Mouse (Mus musculus): ENCODE measurements around the gene Atp2b4. TPM values are rescaled to one million over a fixed set of nuclear protein-coding genes. Genes with fewer than 3 reads are reported as not detected.

Atp2b4 gene
- total and polyA plus RNA-seq, 3 experiments = 18.8 to 21.1 TPM; not detected in 1

GRCm38 (mm10) chr1:133821144-133821543, 20.3 kb upstream of the Atp2b4 start:
- no peaks in the 10 kb centered on the region for H3K9me3 ChIP-seq (replicated peaks; ENCODE audit: insufficient read depth, low read length)
- H3K9ac ChIP-seq (ENCODE audit: control insufficient read depth, low read depth, low read length, poor library complexity, severe bottlenecking) = no peak overlapping the region
- no peak for DNase-seq (ENCODE audit: low read depth, low spot score)
- H3K79me2 ChIP-seq (ENCODE audit: control insufficient read depth, insufficient read depth, low read length, poor library complexity) = no peaks in the 10 kb centered on the region
- H3K36me3 ChIP-seq (ENCODE audit: control insufficient read depth in 1 of 2, insufficient read depth in 2 of 2, low read length in 2 of 2) = peaks cover 0 to 40% of the 10 kb centered on the region in 2 experiments; a peak in 2 of 4 replicates
- H3K4me1 ChIP-seq (ENCODE audit: control insufficient read depth in 1 of 2, insufficient read depth in 2 of 2, low read length in 2 of 2) = peaks cover 13 to 51% of the 10 kb centered on the region in 2 experiments
- no peaks in the 10 kb centered on the region for H3K27me3 ChIP-seq (ENCODE audit: control insufficient read depth in 1 of 2, insufficient read depth in 2 of 2, low read length in 2 of 2)
- no peak overlapping the region for H3K27ac ChIP-seq (ENCODE audit: control insufficient read depth, low read depth, low read length)
- TF ChIP-seq MAZ (IDR thresholded peaks at IDR 0.05; ENCODE audit: low read depth, low read length) = no peak
- TF ChIP-seq NELFE (IDR thresholded peaks at IDR 0.05; ENCODE audit: low read depth, low read length) = no peak
- no peak for TF ChIP-seq KAT2A (conservative IDR thresholded peaks at IDR 0.05; ENCODE audit: low read depth, low read length)
- TF ChIP-seq TAL1 (IDR thresholded peaks at IDR 0.05; ENCODE audit: low read length) = no peak
- no peak for TF ChIP-seq POLR2AphosphoS2 (IDR thresholded peaks at IDR 0.05; ENCODE audit: low read length)
- TF ChIP-seq SMC3 (IDR thresholded peaks at IDR 0.05; ENCODE audit: low read depth, low read length) = no peak
- TF ChIP-seq BHLHE40 (IDR thresholded peaks at IDR 0.05; ENCODE audit: borderline replicate concordance, low read depth, low read length) = no peak
- TF ChIP-seq USF1 (IDR thresholded peaks at IDR 0.05; ENCODE audit: low read depth, low read length) = no peak
- no peak for TF ChIP-seq ZMIZ1 (IDR thresholded peaks at IDR 0.05; ENCODE audit: low read depth, low read length)
- no peak for TF ChIP-seq UBTF (IDR thresholded peaks at IDR 0.05; ENCODE audit: borderline replicate concordance, insufficient read depth, low read depth, low read length)
- no peak for TF ChIP-seq MYC (IDR thresholded peaks at IDR 0.05; ENCODE audit: low read depth, low read length)
- no peak for TF ChIP-seq ELF1 (IDR thresholded peaks at IDR 0.05; ENCODE audit: low read depth, low read length)
- no peak for TF ChIP-seq MYB (IDR thresholded peaks at IDR 0.05; ENCODE audit: low read depth, low read length)
- no peak overlapping the region for H3K4me3 ChIP-seq (ENCODE audit: control insufficient read depth in 1 of 2, insufficient read depth in 1 of 2, low read depth in 2 of 2, low read length in 2 of 2)

DNA sequence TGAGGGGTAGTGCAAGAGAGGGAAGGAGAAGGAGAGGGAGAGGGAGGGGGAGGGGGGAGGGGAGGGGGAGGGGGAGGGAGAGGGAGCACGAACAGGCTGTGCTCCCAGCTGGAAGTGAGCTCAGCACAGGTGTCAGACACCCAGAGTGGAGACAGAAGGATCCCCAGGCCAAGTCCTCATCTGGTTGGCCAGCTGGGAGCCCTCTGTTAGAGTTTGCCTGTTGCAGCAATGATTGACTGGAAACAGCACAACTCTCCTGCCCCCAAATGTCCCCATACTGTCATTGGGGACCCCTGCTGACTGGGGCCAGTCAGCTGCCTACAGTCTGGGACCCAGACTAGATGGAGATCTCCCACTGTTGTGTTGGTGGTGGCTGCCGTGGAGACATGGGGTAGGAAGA, 19.3 kb upstream of the Atp2b4 start:
- no peak overlapping the region for H3K9ac ChIP-seq (ENCODE audit: control insufficient read depth, low read depth, low read length, poor library complexity, severe bottlenecking)
- H3K4me1 ChIP-seq (ENCODE audit: control insufficient read depth in 1 of 2, insufficient read depth in 2 of 2, low read length in 2 of 2) = peaks cover 10 to 50% of the 10 kb centered on the region in 2 experiments
- H3K4me3 ChIP-seq (ENCODE audit: control insufficient read depth in 1 of 2, insufficient read depth in 1 of 2, low read depth in 2 of 2, low read length in 2 of 2) = no peak overlapping the region

More for the DNA sequence above, 19.3 kb upstream of the Atp2b4 start:
- Histone ChIP-seq H3K9me3 (replicated peaks; ENCODE audit: insufficient read depth, low read length) (no peaks in the 10 kb centered on the region), H3K79me2 (ENCODE audit: control insufficient read depth, insufficient read depth, low read length, poor library complexity) (no peaks in the 10 kb centered on the region), H3K27me3 (ENCODE audit: control insufficient read depth in 1 of 2, insufficient read depth in 2 of 2, low read length in 2 of 2) (no peaks in the 10 kb centered on the region), H3K36me3 (ENCODE audit: control insufficient read depth in 1 of 2, insufficient read depth in 2 of 2, low read length in 2 of 2) (peaks cover 0 to 39% of the 10 kb centered on the region in 2 experiments; a peak in 2 of 4 replicates), H3K27ac (ENCODE audit: control insufficient read depth, low read depth, low read length) (no peak overlapping the region)
- DNase-seq (ENCODE audit: low read depth, low spot score) = no peak
- TF ChIP-seq ZC3H11A (IDR thresholded peaks at IDR 0.05; ENCODE audit: low read depth, low read length) = no peak
- no peak for TF ChIP-seq CHD1 (IDR thresholded peaks at IDR 0.05; ENCODE audit: low read depth, low read length)
- TF ChIP-seq USF1 (IDR thresholded peaks at IDR 0.05; ENCODE audit: low read depth, low read length) = no peak
- TF ChIP-seq MEF2A (IDR thresholded peaks at IDR 0.05; ENCODE audit: extremely low read depth, insufficient replicate concordance, low read depth, low read length, poor library complexity, severe bottlenecking) = no peak
- no peak for TF ChIP-seq HCFC1 (IDR thresholded peaks at IDR 0.05; ENCODE audit: low read depth, low read length)
- no peak for TF ChIP-seq CHD2 (IDR thresholded peaks at IDR 0.05; ENCODE audit: low read length)
- no peak for TF ChIP-seq MAFK (IDR thresholded peaks at IDR 0.05; ENCODE audit: borderline replicate concordance, low read depth, low read length)
- no peak for TF ChIP-seq ZMIZ1 (IDR thresholded peaks at IDR 0.05; ENCODE audit: low read depth, low read length)
- TF ChIP-seq MYC (IDR thresholded peaks at IDR 0.05; ENCODE audit: low read depth, low read length) = no peak
- TF ChIP-seq KAT2A (conservative IDR thresholded peaks at IDR 0.05; ENCODE audit: low read depth, low read length) = no peak

Measured in MEL (cell line).